Mouse (Mus musculus) spleen, adult 18-20 months (tissue): Measurements from ENCODE around the gene Slco3a1.

Experiments used
- DNase-seq, 2 experiments: peaks; one replicate each; pipeline ENCODE4 v3.0.0; 2022; ENCODE audit warnings: mixed read lengths in 2 of 2

Slco3a1 gene

GRCm38 (mm10) chr7:74484024-74484385 lies 70.6 kb downstream of the Slco3a1 start:
- DNase-seq = no peak

- DNase-seq = no peak
These were observed 71.1 kb downstream of the Slco3a1 start for GRCm38 (mm10) chr7:74483294-74484023.

- no peak for DNase-seq
These were observed 82.8 kb downstream of the Slco3a1 start for GRCm38 (mm10) chr7:74471740-74472139.

GRCm38 (mm10) chr7:74466886-74467285 lies 87.7 kb downstream of the Slco3a1 start:
- DNase-seq = no peak

GRCm38 (mm10) chr7:74464638-74465037 lies 89.9 kb downstream of the Slco3a1 start:
- no peak for DNase-seq

GRCm38 (mm10) chr7:74462451-74462850 lies 92.1 kb downstream of the Slco3a1 start:
- DNase-seq = no peak

- no peak for DNase-seq
These were observed 92.8 kb downstream of the Slco3a1 start for GRCm38 (mm10) chr7:74461736-74462135.

GRCm38 (mm10) chr7:74461146-74461545 lies 93.4 kb downstream of the Slco3a1 start:
- DNase-seq = no peak

- DNase-seq = no peak
These were observed 94.8 kb downstream of the Slco3a1 start for GRCm38 (mm10) chr7:74459812-74460211.

GRCm38 (mm10) chr7:74459277-74459676 lies 95.3 kb downstream of the Slco3a1 start:
- no peak for DNase-seq

GRCm38 (mm10) chr7:74458475-74459221 lies 95.9 kb downstream of the Slco3a1 start:
- DNase-seq = no peak

GRCm38 (mm10) chr7:74457347-74457975 lies 97.1 kb downstream of the Slco3a1 start:
- DNase-seq = no peak

GRCm38 (mm10) chr7:74456781-74457180 lies 97.8 kb downstream of the Slco3a1 start:
- DNase-seq = no peak

- DNase-seq = no peak
These were observed 103.5 kb downstream of the Slco3a1 start for GRCm38 (mm10) chr7:74451047-74451446.

GRCm38 (mm10) chr7:74449802-74450201 lies 104.8 kb downstream of the Slco3a1 start:
- DNase-seq = no peak

GRCm38 (mm10) chr7:74447781-74448180 lies 106.8 kb downstream of the Slco3a1 start:
- no peak for DNase-seq

GRCm38 (mm10) chr7:74445148-74445547 lies 109.4 kb downstream of the Slco3a1 start:
- no peak for DNase-seq

GRCm38 (mm10) chr7:74442380-74442779 lies 112.2 kb downstream of the Slco3a1 start:
- no peak for DNase-seq

- no peak for DNase-seq
These were observed 117.0 kb downstream of the Slco3a1 start for GRCm38 (mm10) chr7:74437534-74437933.

GRCm38 (mm10) chr7:74436642-74437041 lies 117.9 kb downstream of the Slco3a1 start:
- DNase-seq = no peak

- DNase-seq = no peak
These were observed 121.6 kb downstream of the Slco3a1 start for GRCm38 (mm10) chr7:74432950-74433349.

GRCm38 (mm10) chr7:74429252-74429651 lies 125.3 kb downstream of the Slco3a1 start:
- no peak for DNase-seq

GRCm38 (mm10) chr7:74427135-74427534 lies 127.4 kb downstream of the Slco3a1 start:
- no peak for DNase-seq

- no peak for DNase-seq
These were observed 128.6 kb downstream of the Slco3a1 start for GRCm38 (mm10) chr7:74425941-74426340.
